Mouse (Mus musculus) testis, adult 2 months (tissue): ENCODE data around the gene Atp5e. TPM values are rescaled to one million over a fixed set of nuclear protein-coding genes. Genes with fewer than 3 reads are reported as not detected.

Experiments used
- H3K27ac ChIP-seq: fragments of 200-500 bp; 2 replicates; pipeline ENCODE4 v1.5.1; 2012; ENCODE audit warnings: low read depth, low read length; ENCODE audit not compliant: control insufficient read depth, insufficient read depth
- H3K27me3 ChIP-seq: fragments of 200-500 bp; 2 replicates; pipeline ENCODE4 v1.6.1; 2012; ENCODE audit warnings: mild to moderate bottlenecking, low read length, moderate library complexity; ENCODE audit not compliant: control insufficient read depth, insufficient read depth
- H3K36me3 ChIP-seq: fragments of 200-500 bp; 2 replicates; pipeline ENCODE4 v1.6.1; 2012; ENCODE audit warnings: mild to moderate bottlenecking, low read length; ENCODE audit not compliant: control insufficient read depth, insufficient read depth
- H3K4me1 ChIP-seq: fragments of 200-500 bp; 2 replicates; pipeline ENCODE4 v1.6.1; 2012; ENCODE audit warnings: low read length; ENCODE audit not compliant: control insufficient read depth, insufficient read depth
- H3K4me3 ChIP-seq: fragments of 200-500 bp; 2 replicates; pipeline ENCODE4 v1.5.1; 2012; ENCODE audit warnings: low read depth, mild to moderate bottlenecking, low read length, moderate library complexity, mixed read lengths; ENCODE audit not compliant: control insufficient read depth
- CTCF ChIP-seq: fragments of 200-500 bp; IDR thresholded peaks from 2 replicates; pipeline ENCODE4 v1.5.1; 2012; ENCODE audit warnings: low read depth, mild to moderate bottlenecking, inconsistent platforms, low read length, moderate library complexity; ENCODE audit not compliant: control insufficient read depth, insufficient read depth, insufficient replicate concordance
- POLR2A ChIP-seq: fragments of 200-500 bp; IDR thresholded peaks from 2 replicates; pipeline ENCODE4 v1.6.1; 2012; ENCODE audit warnings: low read depth, mild to moderate bottlenecking, inconsistent platforms, low read length, moderate library complexity; ENCODE audit not compliant: control insufficient read depth
- polyA plus RNA-seq: library from polyadenylated mRNA; depleted of rRNA; stranded (reverse); fragments of >200 nt; gene quantifications from 2 replicates; pipeline ENCODE4 v1.2.3, GENCODE M21; 2012

Atp5e gene
- polyA plus RNA-seq, 1 experiment: 286 TPM

GRCm38 (mm10) chr2:174446905-174447304, 17.0 kb downstream of the Atp5e start:
- Histone ChIP-seq H3K27me3 (no peaks in the 10 kb centered on the region), H3K27ac (no peak overlapping the region), H3K36me3 (no peaks in the 10 kb centered on the region), H3K4me1 (no peaks in the 10 kb centered on the region), H3K4me3 (no peak overlapping the region)
- TF ChIP-seq POLR2A (no peak), CTCF (no peak)

- Histone ChIP-seq H3K4me3 (no peak overlapping the region), H3K4me1 (no peaks in the 10 kb centered on the region), H3K27ac (no peak overlapping the region), H3K36me3 (no peaks in the 10 kb centered on the region), H3K27me3 (no peaks in the 10 kb centered on the region)
- TF ChIP-seq CTCF (no peak), POLR2A (no peak)
Measured at GRCm38 (mm10) chr2:174446492-174446891, 17.4 kb downstream of the Atp5e start.

DNA sequence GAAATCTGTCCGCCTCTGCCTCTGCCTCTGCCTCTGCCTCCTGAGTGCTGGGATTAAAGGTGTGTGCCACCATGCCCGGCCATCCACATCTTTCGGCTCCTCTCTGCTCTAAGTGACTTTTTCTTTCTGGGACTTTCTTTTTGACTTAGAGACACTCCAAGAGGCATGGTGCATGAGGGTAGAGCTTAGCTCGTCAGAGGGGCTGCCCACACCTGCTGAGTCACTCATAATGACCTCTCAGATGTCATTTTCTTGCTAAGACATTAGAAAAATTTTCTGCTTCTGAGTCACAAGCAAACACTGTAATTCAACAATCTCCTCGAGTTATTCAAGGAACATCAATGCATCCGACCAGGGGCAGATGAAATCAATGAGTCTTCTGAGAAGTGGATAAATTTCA, 18.9 kb downstream of the Atp5e start:
- Histone ChIP-seq H3K4me3 (no peak overlapping the region), H3K27me3 (no peaks in the 10 kb centered on the region), H3K27ac (no peak overlapping the region), H3K4me1 (no peaks in the 10 kb centered on the region), H3K36me3 (no peaks in the 10 kb centered on the region)
- TF ChIP-seq CTCF (no peak), POLR2A (no peak)

GRCm38 (mm10) chr2:174444359-174444758, 19.5 kb downstream of the Atp5e start:
- Histone ChIP-seq H3K4me1 (no peaks in the 10 kb centered on the region), H3K27ac (no peak overlapping the region), H3K36me3 (no peaks in the 10 kb centered on the region), H3K4me3 (no peak overlapping the region), H3K27me3 (no peaks in the 10 kb centered on the region)
- TF ChIP-seq POLR2A (no peak), CTCF (no peak)

DNA sequence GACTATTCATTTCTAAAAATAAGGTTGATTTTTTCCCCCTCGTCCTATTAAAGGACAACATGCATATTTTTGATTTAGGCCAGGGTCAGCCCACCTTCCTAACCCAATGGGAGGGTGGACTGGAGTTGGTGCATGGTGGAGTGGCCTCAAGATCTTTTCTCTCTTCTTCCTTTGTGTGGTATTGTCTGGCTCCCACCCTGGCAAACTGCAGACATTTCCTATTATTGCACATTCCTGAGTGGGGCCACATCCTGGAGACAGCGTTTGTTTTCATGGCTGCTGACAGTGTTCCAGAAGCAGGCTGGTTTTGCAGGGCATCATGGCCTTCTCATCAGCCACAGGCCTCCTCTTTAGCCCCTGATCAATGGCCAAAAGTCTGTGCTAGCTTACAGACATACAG, 20.9 kb downstream of the Atp5e start:
- Histone ChIP-seq H3K36me3 (no peaks in the 10 kb centered on the region), H3K27me3 (no peaks in the 10 kb centered on the region), H3K4me1 (peaks cover 8% of the 10 kb centered on the region), H3K27ac (no peak overlapping the region), H3K4me3 (no peak overlapping the region)
- TF ChIP-seq POLR2A: no peak
- no peak for TF ChIP-seq CTCF

GRCm38 (mm10) chr2:174442460-174442859, 21.4 kb downstream of the Atp5e start:
- Histone ChIP-seq H3K27me3 (no peaks in the 10 kb centered on the region), H3K27ac (no peak overlapping the region), H3K36me3 (no peaks in the 10 kb centered on the region), H3K4me1 (peaks cover 9% of the 10 kb centered on the region), H3K4me3 (no peak overlapping the region)
- TF ChIP-seq CTCF (no peak), POLR2A (no peak)

DNA sequence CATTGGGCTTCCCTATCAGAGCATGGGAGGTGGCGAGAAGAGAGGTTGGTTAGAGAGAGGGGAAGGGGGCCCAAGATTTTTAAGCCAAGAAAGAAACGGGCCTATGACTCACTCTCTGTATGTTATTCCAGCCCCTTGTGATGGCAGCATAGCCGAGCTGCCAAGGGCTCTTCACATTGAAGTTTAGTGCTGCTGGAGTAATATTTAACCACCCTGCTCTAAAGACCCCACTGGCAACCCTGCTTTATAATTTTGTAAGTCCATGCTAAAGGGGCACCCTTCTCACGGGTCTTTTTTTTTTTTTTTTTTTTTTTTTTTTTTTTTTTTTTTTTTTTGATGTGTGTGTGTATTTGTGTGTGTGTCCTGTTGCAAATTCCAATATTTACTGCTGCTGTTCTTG, 22.0 kb downstream of the Atp5e start:
- TF ChIP-seq CTCF (no peak), POLR2A (no peak)
- no peaks in the 10 kb centered on the region for H3K36me3 ChIP-seq
- H3K27ac ChIP-seq: no peak overlapping the region
- peaks cover 9% of the 10 kb centered on the region for H3K4me1 ChIP-seq
- no peak overlapping the region for H3K4me3 ChIP-seq
- H3K27me3 ChIP-seq: no peaks in the 10 kb centered on the region

GRCm38 (mm10) chr2:174439961-174440360, 23.9 kb downstream of the Atp5e start:
- Histone ChIP-seq H3K36me3 (no peaks in the 10 kb centered on the region), H3K27me3 (no peaks in the 10 kb centered on the region), H3K4me3 (no peak overlapping the region), H3K27ac (no peak overlapping the region), H3K4me1 (peaks cover 9% of the 10 kb centered on the region)
- TF ChIP-seq CTCF (no peak), POLR2A (no peak)
